Mouse (Mus musculus) left cerebral cortex, postnatal 4 days (tissue): ENCODE results near the gene Fancc. TPM values are rescaled to one million over a fixed set of nuclear protein-coding genes. Genes with fewer than 3 reads are reported as not detected.
"Not testable (repeated sequence)": the region's sequence is repeated elsewhere in the genome, so short reads cannot be mapped to it uniquely, and the experiment has no call there.

ENCODE experiments used
- DNase-seq: peaks from one replicate; pipeline ENCODE4 v3.0.0-alpha.2; 2022
- intact Hi-C: fragments of 180-260 bp; cut with DNase I; formaldehyde crosslinking; loops from one replicate; pipeline ENCODE4 v1.15.1; 2025
- total RNA-seq, 2 experiments: library from RNA; stranded (reverse); gene quantifications; 2 replicates each; pipeline ENCODE4 v1.2.3; 2021

Gene Fancc
- total RNA-seq, 2 experiments from 2014 or later, result 10.8 to 11.3 TPM

GRCm38 (mm10) chr13:63360111-63360885, 136.8 kb downstream of the Fancc start:
- intact Hi-C loops, result no loop called here
- DNase-seq, result no peak

GRCm38 (mm10) chr13:63359393-63359792, 137.7 kb downstream of the Fancc start:
- no peak for DNase-seq
- intact Hi-C loops, result no loop called here

GRCm38 (mm10) chr13:63356558-63356957, 140.5 kb downstream of the Fancc start:
- intact Hi-C loops, result no loop called here
- DNase-seq, result peak; percentile 43

GRCm38 (mm10) chr13:63356101-63356500, 141.0 kb downstream of the Fancc start:
- DNase-seq, result no peak
- intact Hi-C loops, result no loop called here

GRCm38 (mm10) chr13:63353312-63353711, 143.8 kb downstream of the Fancc start:
- intact Hi-C loops, DNase-seq: not testable (repeated sequence)

- intact Hi-C loops, result no loop called here
- no peak for DNase-seq
Observed at GRCm38 (mm10) chr13:63350076-63350475, 147.0 kb downstream of the Fancc start.

GRCm38 (mm10) chr13:63347639-63348038, 149.4 kb downstream of the Fancc start:
- intact Hi-C loops, result loop anchor here (10.0 kb wide), 1 partner anchor 687 kb away; no protein-coding TSS in a partner anchor

GRCm38 (mm10) chr13:63345476-63346225, 151.4 kb downstream of the Fancc start:
- intact Hi-C loops, result loop anchor here (10.0 kb wide), 1 partner anchor 689 kb away; no protein-coding TSS in a partner anchor
- DNase-seq, result no peak

More at GRCm38 (mm10) chr13:63347639-63348038, 149.4 kb downstream of the Fancc start:
- DNase-seq, result no peak

GRCm38 (mm10) chr13:63344481-63344880, 152.6 kb downstream of the Fancc start:
- intact Hi-C loops, result loop anchor here (10.0 kb wide), 1 partner anchor 690 kb away; no protein-coding TSS in a partner anchor
- no peak for DNase-seq

GRCm38 (mm10) chr13:63342781-63343180, 154.3 kb downstream of the Fancc start:
- intact Hi-C loops, result loop anchor here (10.0 kb wide), 1 partner anchor 692 kb away; no protein-coding TSS in a partner anchor

GRCm38 (mm10) chr13:63339946-63340345, 157.1 kb downstream of the Fancc start:
- DNase-seq, result no peak
- intact Hi-C loops, result loop anchor here (10.0 kb wide), 2 partner anchors 575 to 695 kb away; partner anchors contain the start of gene Platr25

More at GRCm38 (mm10) chr13:63342781-63343180, 154.3 kb downstream of the Fancc start:
- no peak for DNase-seq

GRCm38 (mm10) chr13:63337239-63337960, 159.7 kb downstream of the Fancc start:
- no peak for DNase-seq
- intact Hi-C loops, result loop anchor here (10.0 kb wide), 1 partner anchor 573 kb away; the partner anchor contains the start of gene Platr25

- intact Hi-C loops, result loop anchor here (10.0 kb wide), 1 partner anchor 572 kb away; the partner anchor contains the start of gene Platr25
- peak; percentile 35 for DNase-seq
Observed at GRCm38 (mm10) chr13:63336335-63336734, 160.7 kb downstream of the Fancc start.

- intact Hi-C loops, result loop anchor here (10.0 kb wide), 1 partner anchor 571 kb away; the partner anchor contains the start of gene Platr25
- DNase-seq, result no peak
Observed at GRCm38 (mm10) chr13:63335421-63336134, 161.5 kb downstream of the Fancc start.

GRCm38 (mm10) chr13:63332576-63333300, 164.3 kb downstream of the Fancc start:
- DNase-seq, result peak; percentile 58
- intact Hi-C loops, result loop anchor here (2.0 to 10.0 kb wide), 3 partner anchors 284 to 568 kb away; partner anchors contain the start of gene Platr25

GRCm38 (mm10) chr13:63331379-63331778, 165.7 kb downstream of the Fancc start:
- DNase-seq, result peak; percentile 58
- intact Hi-C loops, result loop anchor here (5.0 to 10.0 kb wide), 2 partner anchors 409 to 567 kb away; partner anchors contain the start of gene Platr25

- intact Hi-C loops, result loop anchor here (5.0 to 10.0 kb wide), 2 partner anchors 408 to 566 kb away; partner anchors contain the start of gene Platr25
- peak; percentile 29 for DNase-seq
Observed at GRCm38 (mm10) chr13:63330236-63330860, 166.7 kb downstream of the Fancc start.

GRCm38 (mm10) chr13:63326015-63326414, 171.1 kb downstream of the Fancc start:
- intact Hi-C loops, result no loop called here
- DNase-seq, result no peak
